Mouse (Mus musculus) forebrain, embryonic 16.5 days (tissue): ENCODE results near the gene Ythdf2. TPM values are rescaled to one million over a fixed set of nuclear protein-coding genes. Genes with fewer than 3 reads are reported as not detected.

Experiments used
- ATAC-seq: fragments of 200-750 bp; cut with Nextera tagmentation; 2 replicates; pipeline ENCODE4 v1.8.0; 2017; ENCODE audit warnings: mild to moderate bottlenecking, moderate library complexity
- H3K27ac ChIP-seq: fragments of 300-500 bp; sonication (generic); 2 replicates; pipeline ENCODE4 v1.5.1; 2014; ENCODE audit warnings: low read length, control low read depth
- H3K27me3 ChIP-seq: fragments of 300-500 bp; sonication (generic); replicated peaks from 2 replicates; pipeline ENCODE4 v1.6.1; 2014; ENCODE audit warnings: low read length; ENCODE audit not compliant: control insufficient read depth, insufficient read depth
- H3K36me3 ChIP-seq: fragments of 300-500 bp; sonication (generic); 2 replicates; pipeline ENCODE4 v1.6.1; 2014; ENCODE audit not compliant: control insufficient read depth, insufficient read depth
- H3K4me1 ChIP-seq: fragments of 300-500 bp; sonication (generic); replicated peaks from 2 replicates; pipeline ENCODE4 v1.6.1; 2014; ENCODE audit warnings: low read length; ENCODE audit not compliant: control insufficient read depth, insufficient read depth
- H3K4me2 ChIP-seq: fragments of 300-500 bp; sonication (generic); 2 replicates; pipeline ENCODE4 v1.6.1; 2014; ENCODE audit warnings: mild to moderate bottlenecking, low read length, control low read depth
- H3K4me3 ChIP-seq: fragments of 300-500 bp; sonication (generic); replicated peaks from 2 replicates; pipeline ENCODE4 v1.5.1; 2014; ENCODE audit warnings: mild to moderate bottlenecking, low read length, control low read depth
- H3K9ac ChIP-seq: fragments of 300-500 bp; sonication (generic); replicated peaks from 2 replicates; pipeline ENCODE4 v1.6.1; 2014; ENCODE audit warnings: low read depth, low read length, control low read depth
- H3K9me3 ChIP-seq: fragments of 300-500 bp; sonication (generic); 2 replicates; pipeline ENCODE4 v1.6.1; 2016; ENCODE audit warnings: low read length; ENCODE audit not compliant: control insufficient read depth
- WGBS: fragments of 180-500 bp; shearing (Covaris S2); extraction: QIAGEN DNeasy Blood & Tissue Kit; methylation state at CpG from one replicate; pipeline ENCODE4 v1.1.7; 2014; 5-methylcytosine and 5-hydroxymethylcytosine counted together
- polyA plus RNA-seq: library from polyadenylated mRNA; unstranded; fragments of >200 nt; fragmentation: Nextera tagmentation; extraction: Ambion mirVana; gene quantifications from 2 replicates; pipeline ENCODE4 v1.2.1, GENCODE M21; 2015

Gene Ythdf2
- polyA plus RNA-seq, 1 experiment from 2014 or later: 154 TPM

GRCm38 (mm10) chr4:132167436-132167835, 44.7 kb downstream of the Ythdf2 start:
- Histone ChIP-seq H3K36me3 (no peaks in the 10 kb centered on the region), H3K4me3 (no peak overlapping the region), H3K4me1 (no peaks in the 10 kb centered on the region), H3K4me2 (no peak overlapping the region), H3K9me3 (no peaks in the 10 kb centered on the region), H3K9ac (no peak overlapping the region), H3K27me3 (no peaks in the 10 kb centered on the region), H3K27ac (no peak overlapping the region)
- WGBS: 87% methylated on average over 3 of the region's 3 CpGs
- no peak for ATAC-seq

- ATAC-seq: no peak
- no peaks in the 10 kb centered on the region for H3K4me1 ChIP-seq
These were observed 45.5 kb downstream of the Ythdf2 start for GRCm38 (mm10) chr4:132166350-132167290.

GRCm38 (mm10) chr4:132165691-132166090, 46.4 kb downstream of the Ythdf2 start:
- H3K4me1 ChIP-seq: no peaks in the 10 kb centered on the region
- WGBS: 51% methylated on average over 14 of the region's 14 CpGs

More at GRCm38 (mm10) chr4:132166350-132167290, 45.5 kb downstream of the Ythdf2 start:
- Histone ChIP-seq H3K27ac (no peak overlapping the region), H3K4me3 (no peak overlapping the region), H3K27me3 (no peaks in the 10 kb centered on the region), H3K9ac (no peak overlapping the region), H3K4me2 (no peak overlapping the region), H3K9me3 (no peaks in the 10 kb centered on the region), H3K36me3 (no peaks in the 10 kb centered on the region)
- 62% methylated on average over 16 of the region's 16 CpGs for WGBS

GRCm38 (mm10) chr4:132156941-132157622, 55.0 kb downstream of the Ythdf2 start:
- no peak overlapping the region for H3K9ac ChIP-seq
- H3K27ac ChIP-seq: no peak overlapping the region
- H3K27me3 ChIP-seq: no peaks in the 10 kb centered on the region
- H3K4me3 ChIP-seq: no peak overlapping the region
- H3K9me3 ChIP-seq: no peaks in the 10 kb centered on the region
- no peaks in the 10 kb centered on the region; the same call in 1 of the 2 replicates for H3K4me1 ChIP-seq
- H3K36me3 ChIP-seq: no peaks in the 10 kb centered on the region
- ATAC-seq: no peak
- H3K4me2 ChIP-seq: no peak overlapping the region
- WGBS: 69% methylated on average over 12 of the region's 12 CpGs

More at GRCm38 (mm10) chr4:132165691-132166090, 46.4 kb downstream of the Ythdf2 start:
- ATAC-seq: no peak
- H3K36me3 ChIP-seq: no peaks in the 10 kb centered on the region
- H3K9me3 ChIP-seq: no peaks in the 10 kb centered on the region
- H3K27me3 ChIP-seq: no peaks in the 10 kb centered on the region
- H3K27ac ChIP-seq: no peak overlapping the region
- H3K9ac ChIP-seq: no peak overlapping the region
- no peak overlapping the region for H3K4me2 ChIP-seq
- H3K4me3 ChIP-seq: no peak overlapping the region

GRCm38 (mm10) chr4:132154877-132155670, 57.0 kb downstream of the Ythdf2 start:
- H3K4me2 ChIP-seq: no peak overlapping the region
- H3K4me3 ChIP-seq: no peak overlapping the region
- H3K9me3 ChIP-seq: no peaks in the 10 kb centered on the region
- no peak overlapping the region for H3K27ac ChIP-seq
- H3K36me3 ChIP-seq: no peaks in the 10 kb centered on the region
- ATAC-seq: no peak
- H3K4me1 ChIP-seq: no peaks in the 10 kb centered on the region; the same call in 1 of the 2 replicates
- H3K27me3 ChIP-seq: no peaks in the 10 kb centered on the region
- H3K9ac ChIP-seq: no peak overlapping the region
- 5% methylated on average over 6 of the region's 6 CpGs for WGBS

- Histone ChIP-seq H3K9me3 (no peaks in the 10 kb centered on the region), H3K9ac (no peak overlapping the region), H3K36me3 (no peaks in the 10 kb centered on the region), H3K27ac (no peak overlapping the region), H3K4me3 (no peak overlapping the region), H3K27me3 (0 out of 2 replicates have a peak, but pooled peaks cover 2% of the 10 kb centered on the region), H3K4me2 (no peak overlapping the region), H3K4me1 (no peaks in the 10 kb centered on the region; the same call in 1 of the 2 replicates)
- WGBS: 69% methylated on average over 1 of the region's 1 CpGs
- no peak for ATAC-seq
These were observed 60.4 kb downstream of the Ythdf2 start for GRCm38 (mm10) chr4:132151673-132152072.

GRCm38 (mm10) chr4:132146201-132146600, 65.9 kb downstream of the Ythdf2 start:
- Histone ChIP-seq H3K9me3 (no peaks in the 10 kb centered on the region), H3K27me3 (peaks cover 42% of the 10 kb centered on the region), H3K4me3 (no peak overlapping the region), H3K27ac (no peak overlapping the region), H3K36me3 (no peaks in the 10 kb centered on the region), H3K9ac (no peak overlapping the region), H3K4me1 (peaks cover 4% of the 10 kb centered on the region), H3K4me2 (no peak overlapping the region)
- no peak for ATAC-seq
- WGBS: 70% methylated on average over 5 of the region's 5 CpGs

GRCm38 (mm10) chr4:132145092-132145491, 67.0 kb downstream of the Ythdf2 start:
- Histone ChIP-seq H3K4me3 (no peak overlapping the region), H3K36me3 (no peaks in the 10 kb centered on the region), H3K9ac (no peak overlapping the region), H3K9me3 (no peaks in the 10 kb centered on the region), H3K4me1 (peaks cover 4% of the 10 kb centered on the region), H3K27ac (no peak overlapping the region), H3K27me3 (peaks cover 42% of the 10 kb centered on the region), H3K4me2 (no peak overlapping the region)
- no peak for ATAC-seq
- WGBS: 42% methylated on average over 10 of the region's 10 CpGs
